Mouse (Mus musculus) myocyte (in vitro differentiated cells): ENCODE measurements around the gene Fndc3b. TPM values are rescaled to one million over a fixed set of nuclear protein-coding genes. Genes with fewer than 3 reads are reported as not detected.
A peak's percentile ranks its signal among the peaks of the same experiment; 100 is the strongest.

ENCODE experiments used
- H3K27me3 ChIP-seq: one replicate; pipeline ENCODE4 v1.6.1; 2011; ENCODE audit not compliant: control insufficient read depth, insufficient read depth, insufficient read length
- H3K36me3 ChIP-seq: one replicate; pipeline ENCODE4 v1.6.1; 2011; ENCODE audit not compliant: control insufficient read depth, insufficient read depth
- H3K4me2 ChIP-seq: one replicate; pipeline ENCODE4 v1.6.1; 2011; ENCODE audit warnings: low read depth, control low read depth
- H3K4me3 ChIP-seq: one replicate; pipeline ENCODE4 v1.5.1; 2011; ENCODE audit warnings: mild to moderate bottlenecking, control low read depth, moderate library complexity
- H3K79me2 ChIP-seq: one replicate; pipeline ENCODE4 v1.6.1; 2011; ENCODE audit not compliant: control insufficient read depth, insufficient read depth
- H3ac ChIP-seq: one replicate; pipeline ENCODE4 v1.6.1; 2011; ENCODE audit not compliant: control insufficient read depth, insufficient read length
- CEBPB ChIP-seq: IDR thresholded peaks from 2 replicates; pipeline ENCODE4 v1.6.1; 2011; ENCODE audit warnings: mild to moderate bottlenecking, moderate library complexity; ENCODE audit not compliant: poor library complexity, insufficient read depth, severe bottlenecking
- E2F4 ChIP-seq: IDR thresholded peaks from one replicate; pipeline ENCODE4 v1.6.1; 2011; ENCODE audit warnings: mild to moderate bottlenecking, control low read depth, moderate library complexity; ENCODE audit not compliant: insufficient read depth
- MAX ChIP-seq: IDR thresholded peaks from one replicate; pipeline ENCODE4 v1.6.1; 2011; ENCODE audit warnings: low read depth, mild to moderate bottlenecking, control low read depth
- MYOD1 ChIP-seq, 3 experiments: IDR thresholded peaks; one replicate each; pipeline ENCODE4 v1.6.1; 2011; ENCODE audit warnings: control low read depth in 2 of 3, low read depth in 2 of 3, mild to moderate bottlenecking in 2 of 3, moderate library complexity in 1 of 3; ENCODE audit not compliant: insufficient read length in 2 of 3, control insufficient read depth in 1 of 3
- MYOG ChIP-seq, 3 experiments: IDR thresholded peaks; one replicate each; pipeline ENCODE4 v1.6.1; 2011; ENCODE audit warnings: control low read depth in 2 of 3, low read depth in 2 of 3, mild to moderate bottlenecking in 2 of 3; ENCODE audit not compliant: insufficient read length in 2 of 3, control insufficient read depth in 1 of 3, insufficient read depth in 1 of 3
- POLR2A ChIP-seq: IDR thresholded peaks from one replicate; pipeline ENCODE4 v1.6.1; 2011; ENCODE audit warnings: low read depth, mild to moderate bottlenecking, control low read depth, moderate library complexity; ENCODE audit not compliant: insufficient read length
- POLR2AphosphoS2 ChIP-seq: IDR thresholded peaks from one replicate; pipeline ENCODE4 v1.6.1; 2011; ENCODE audit warnings: low read depth, control low read depth; ENCODE audit not compliant: insufficient read length
- REST ChIP-seq: IDR thresholded peaks from one replicate; pipeline ENCODE4 v1.6.1; 2011; ENCODE audit warnings: mild to moderate bottlenecking, control low read depth, moderate library complexity; ENCODE audit not compliant: insufficient read depth, insufficient read length
- SRF ChIP-seq: IDR thresholded peaks from one replicate; pipeline ENCODE4 v1.6.1; 2011; ENCODE audit warnings: low read depth; ENCODE audit not compliant: control insufficient read depth, insufficient read length
- TCF12 ChIP-seq: IDR thresholded peaks from one replicate; pipeline ENCODE4 v1.6.1; 2011; ENCODE audit warnings: mild to moderate bottlenecking, control low read depth; ENCODE audit not compliant: poor library complexity, insufficient read depth, severe bottlenecking
- TCF3 ChIP-seq: IDR thresholded peaks from one replicate; pipeline ENCODE4 v1.6.1; 2011; ENCODE audit warnings: low read depth, control low read depth; ENCODE audit not compliant: insufficient read length
- USF1 ChIP-seq: IDR thresholded peaks from one replicate; pipeline ENCODE4 v1.6.1; 2011; ENCODE audit warnings: low read depth, mild to moderate bottlenecking, control low read depth, moderate library complexity
- polyA plus RNA-seq: library from polyadenylated mRNA; unstranded; fragments of >200 nt; fragmentation: generic; extraction: Trizol; gene quantifications from one replicate; pipeline ENCODE4 v1.2.1, GENCODE M21; 2012; ENCODE audit warnings: missing spikeins

Gene Fndc3b
- polyA plus RNA-seq, 1 experiment = 25.8 TPM

DNA sequence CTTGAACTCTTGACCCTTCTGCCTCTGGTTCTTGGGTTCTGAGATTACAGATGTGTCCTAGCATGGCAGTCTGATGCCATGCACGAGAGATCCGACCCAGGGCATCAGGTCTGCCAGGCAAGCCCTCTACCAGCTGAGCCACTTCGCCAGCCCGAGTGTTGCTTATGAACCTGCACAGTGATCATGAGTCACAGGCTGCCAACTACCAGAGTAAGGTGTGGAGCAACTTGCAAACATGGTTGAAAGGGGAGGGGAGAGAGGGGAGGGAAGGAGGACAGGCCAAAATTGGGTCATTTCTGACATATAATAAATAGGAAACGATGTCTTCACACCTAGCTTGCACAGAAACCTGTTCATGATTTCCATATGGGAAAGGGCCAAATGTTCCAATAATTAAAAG is 17.0 kb downstream of the Fndc3b start:
- peaks cover 99% of the 10 kb centered on the region for H3K79me2 ChIP-seq
- no peaks in the 10 kb centered on the region for H3K36me3 ChIP-seq
- no peak overlapping the region for H3K4me2 ChIP-seq
- no peak overlapping the region for H3K4me3 ChIP-seq
- no peak for TF ChIP-seq CEBPB
- no peak for TF ChIP-seq TCF12
- no peak for TF ChIP-seq POLR2A
- no peak for TF ChIP-seq POLR2AphosphoS2
- no peak for TF ChIP-seq MAX
- no peak for TF ChIP-seq MYOD1 (IDR thresholded peaks at IDR 0.05; ENCODE audit: control insufficient read depth in 1 of 3, insufficient read length in 2 of 3, low read depth in 2 of 3)
- TF ChIP-seq MYOG (IDR thresholded peaks at IDR 0.05; ENCODE audit: control insufficient read depth in 1 of 3, insufficient read depth in 1 of 3, insufficient read length in 2 of 3, low read depth in 2 of 3) = no peak
- TF ChIP-seq REST = no peak
- no peak for TF ChIP-seq E2F4
- no peak for TF ChIP-seq TCF3
- TF ChIP-seq SRF = no peak
- no peak for TF ChIP-seq USF1
- no peak overlapping the region for H3ac ChIP-seq
- H3K27me3 ChIP-seq = no peaks in the 10 kb centered on the region

DNA sequence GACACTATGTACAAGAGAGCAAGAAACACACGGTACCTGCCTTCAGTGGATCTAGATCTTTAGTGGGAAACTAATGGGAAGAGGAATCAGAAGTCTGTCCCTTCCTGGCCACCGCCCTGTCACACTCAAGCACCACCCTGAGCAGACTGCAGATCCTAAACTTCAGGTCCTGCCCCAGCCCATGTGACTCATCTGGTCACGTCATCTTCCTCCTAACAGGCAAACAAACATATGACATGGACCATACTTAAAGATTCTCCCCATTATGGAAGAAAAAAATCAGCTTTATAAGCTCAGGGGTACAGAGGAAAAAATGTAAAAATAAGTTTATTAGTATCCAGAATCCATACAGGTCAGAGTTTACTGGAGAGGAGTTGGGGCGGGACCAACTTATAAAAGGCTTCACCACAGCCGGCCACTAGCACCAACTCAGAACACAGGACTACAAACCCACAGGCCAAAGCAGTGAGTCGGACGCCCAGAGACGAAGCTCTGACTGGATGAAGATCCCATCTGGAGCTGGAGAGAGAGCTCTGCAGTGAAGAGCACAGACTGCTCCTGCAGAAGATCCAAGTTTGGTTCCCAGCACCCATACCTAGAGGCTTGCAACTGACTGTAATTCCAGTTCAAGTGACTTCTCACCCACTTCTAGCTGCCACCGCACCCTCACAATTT is 19.5 kb downstream of the Fndc3b start:
- no peak overlapping the region for H3ac ChIP-seq
- H3K36me3 ChIP-seq = no peaks in the 10 kb centered on the region
- no peak for TF ChIP-seq MYOD1 (IDR thresholded peaks at IDR 0.05; ENCODE audit: control insufficient read depth in 1 of 3, insufficient read length in 2 of 3, low read depth in 2 of 3)
- TF ChIP-seq CEBPB = no peak
- peak; percentile 81 for TF ChIP-seq USF1
- H3K4me3 ChIP-seq = no peak overlapping the region
- peaks cover 99% of the 10 kb centered on the region for H3K79me2 ChIP-seq
- no peaks in the 10 kb centered on the region for H3K27me3 ChIP-seq
- peak overlapping the region; percentile 45 for H3K4me2 ChIP-seq

DNA sequence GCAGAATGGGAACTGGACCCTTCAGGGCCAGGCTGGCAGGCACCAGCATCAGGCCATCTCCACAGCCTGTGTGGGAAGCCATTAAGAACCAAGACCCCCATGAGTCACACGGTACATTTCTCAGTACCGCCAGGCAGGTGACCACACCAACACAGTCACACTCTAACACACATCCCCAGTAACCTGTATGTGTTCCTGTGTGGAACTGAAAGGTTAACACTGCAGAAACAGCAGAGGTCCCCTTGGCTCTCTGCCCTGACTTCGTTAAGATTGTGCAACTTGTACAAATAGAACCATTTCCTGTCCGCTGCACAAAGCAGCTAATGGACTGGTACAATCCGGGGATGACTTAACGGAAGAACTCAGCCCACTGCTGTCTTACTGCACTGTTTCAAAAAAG is 21.1 kb downstream of the Fndc3b start:
- Histone ChIP-seq H3K79me2 (peaks cover 100% of the 10 kb centered on the region), H3K4me3 (no peak overlapping the region), H3K4me2 (no peak overlapping the region), H3K27me3 (no peaks in the 10 kb centered on the region), H3ac (no peak overlapping the region), H3K36me3 (no peaks in the 10 kb centered on the region)
- no peak for TF ChIP-seq TCF3
- TF ChIP-seq MYOD1 (IDR thresholded peaks at IDR 0.05; ENCODE audit: control insufficient read depth in 1 of 3, insufficient read length in 2 of 3, low read depth in 2 of 3) = no peak
- no peak for TF ChIP-seq E2F4
- peak; percentile 63; the same call in 1 of the 2 replicates for TF ChIP-seq CEBPB
- TF ChIP-seq REST = no peak
- TF ChIP-seq TCF12 = no peak
- no peak for TF ChIP-seq POLR2A

DNA sequence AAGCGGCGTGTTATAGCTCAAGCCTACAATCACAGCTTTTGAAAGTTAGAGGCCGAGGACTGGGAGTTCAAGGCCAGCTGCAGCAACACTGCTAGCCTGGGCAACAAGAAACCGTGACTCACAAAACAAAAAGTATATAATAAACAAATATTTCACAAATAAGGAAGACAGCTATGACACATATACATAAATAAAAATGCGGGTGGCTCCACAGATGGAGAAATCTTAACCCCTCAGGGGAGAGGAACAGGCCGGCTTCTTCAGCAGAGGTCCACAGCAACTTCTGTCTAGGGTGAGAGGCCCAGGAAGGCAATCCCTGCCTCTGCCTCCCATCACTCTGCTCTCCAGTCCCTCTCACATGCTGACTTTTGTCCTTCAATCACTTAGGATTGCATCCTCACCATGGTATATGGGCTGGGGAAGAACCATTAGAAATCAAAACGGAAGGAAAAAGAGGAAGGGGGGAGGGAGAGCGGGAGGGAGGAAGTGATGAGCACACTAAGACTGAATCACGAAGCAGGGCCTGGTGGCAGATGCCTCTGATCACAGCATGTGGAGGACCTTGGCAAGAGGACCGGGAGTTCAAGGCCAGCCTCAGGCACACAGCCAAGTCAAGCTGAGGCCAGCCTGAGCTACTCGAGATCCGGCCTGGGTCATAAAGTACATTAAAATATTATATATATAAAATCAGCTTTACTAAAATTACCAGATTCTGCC is 21.8 kb downstream of the Fndc3b start:
- no peak overlapping the region for H3K4me3 ChIP-seq
- no peaks in the 10 kb centered on the region for H3K36me3 ChIP-seq
- H3K79me2 ChIP-seq = peaks cover 100% of the 10 kb centered on the region
- TF ChIP-seq CEBPB (no peak), MYOG (IDR thresholded peaks at IDR 0.05; ENCODE audit: control insufficient read depth in 1 of 3, insufficient read depth in 1 of 3, insufficient read length in 2 of 3, low read depth in 2 of 3) (no peak), TCF3 (no peak), POLR2AphosphoS2 (no peak), POLR2A (no peak), MAX (no peak), REST (no peak), MYOD1 (IDR thresholded peaks at IDR 0.05; ENCODE audit: control insufficient read depth in 1 of 3, insufficient read length in 2 of 3, low read depth in 2 of 3) (no peak), E2F4 (no peak), USF1 (no peak), SRF (no peak)
- no peak overlapping the region for H3K4me2 ChIP-seq
- H3ac ChIP-seq = no peak overlapping the region
- H3K27me3 ChIP-seq = no peaks in the 10 kb centered on the region
